Mouse (Mus musculus): ENCODE results near the gene Tmem74b.
A peak's percentile ranks its signal among the peaks of the same experiment; 100 is the strongest.

The Tmem74b gene

GRCm38 (mm10) chr2:151740741-151741526 is 39.1 kb downstream of the Tmem74b start:
- peak; percentile 73 for ATAC-seq (ENCODE audit: insufficient number of reproducible peaks, low FRiP score, low TSS enrichment)

GRCm38 (mm10) chr2:151742084-151742483 is 40.3 kb downstream of the Tmem74b start:
- no peak for ATAC-seq (ENCODE audit: insufficient number of reproducible peaks, low FRiP score, low TSS enrichment)

GRCm38 (mm10) chr2:151742850-151743679 is 41.3 kb downstream of the Tmem74b start:
- ATAC-seq (ENCODE audit: insufficient number of reproducible peaks, low FRiP score, low TSS enrichment) = no peak

- no peak for ATAC-seq (ENCODE audit: insufficient number of reproducible peaks, low FRiP score, low TSS enrichment)
Measured at GRCm38 (mm10) chr2:151743845-151744244, 42.0 kb downstream of the Tmem74b start, which contains the start of gene Psmf1. TSS of gene Psmf1 (minus strand) at chr2:151744186.

GRCm38 (mm10) chr2:151747847-151748705 is 46.3 kb downstream of the Tmem74b start:
- 0 out of 2 replicates have a peak, but pooled peaks have one; percentile 49 for ATAC-seq (ENCODE audit: insufficient number of reproducible peaks, low FRiP score, low TSS enrichment)

GRCm38 (mm10) chr2:151751330-151751729 is 49.5 kb downstream of the Tmem74b start:
- ATAC-seq (ENCODE audit: insufficient number of reproducible peaks, low FRiP score, low TSS enrichment) = no peak

GRCm38 (mm10) chr2:151756277-151757061 is 54.7 kb downstream of the Tmem74b start:
- ATAC-seq (ENCODE audit: insufficient number of reproducible peaks, low FRiP score, low TSS enrichment) = no peak

GRCm38 (mm10) chr2:151757451-151757850 is 55.6 kb downstream of the Tmem74b start:
- no peak for ATAC-seq (ENCODE audit: insufficient number of reproducible peaks, low FRiP score, low TSS enrichment)

- ATAC-seq (ENCODE audit: insufficient number of reproducible peaks, low FRiP score, low TSS enrichment) = no peak
Measured at GRCm38 (mm10) chr2:151758806-151759353, 57.1 kb downstream of the Tmem74b start.

Data from cerebellum, adult (tissue).